Mouse (Mus musculus): Measurements from ENCODE around the gene Pkd1l2. TPM values are rescaled to one million over a fixed set of nuclear protein-coding genes. Genes with fewer than 3 reads are reported as not detected.

Pkd1l2 gene
- total RNA-seq, 1 experiment from 2014 or later = 0.85 TPM

DNA sequence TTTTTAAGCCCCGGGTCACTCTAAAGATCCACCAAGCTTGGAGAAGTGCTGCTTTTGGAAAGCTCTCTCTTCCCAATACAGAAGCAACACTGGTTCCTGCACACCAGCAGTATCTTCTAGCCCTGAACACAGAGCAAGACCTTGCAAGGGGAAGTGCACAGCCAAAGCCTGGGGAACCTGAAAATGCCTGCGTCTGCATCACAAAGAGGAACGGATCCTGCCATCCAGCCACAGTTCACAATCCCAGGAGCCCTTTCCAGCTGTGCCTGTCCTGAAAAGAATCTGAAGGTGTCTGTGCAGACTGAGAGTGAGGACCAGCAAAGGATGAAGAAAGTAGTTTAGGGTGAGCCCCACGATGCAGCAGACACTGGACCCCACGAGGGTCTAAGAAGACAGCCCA, 107.2 kb downstream of the Pkd1l2 start:
- no peak for DNase-seq

- no peak for DNase-seq
Observed at GRCm38 (mm10) chr8:116969531-116969930, 112.7 kb downstream of the Pkd1l2 start.

- no peak for DNase-seq
Observed at GRCm38 (mm10) chr8:116954415-116954814, 127.8 kb downstream of the Pkd1l2 start.

DNA sequence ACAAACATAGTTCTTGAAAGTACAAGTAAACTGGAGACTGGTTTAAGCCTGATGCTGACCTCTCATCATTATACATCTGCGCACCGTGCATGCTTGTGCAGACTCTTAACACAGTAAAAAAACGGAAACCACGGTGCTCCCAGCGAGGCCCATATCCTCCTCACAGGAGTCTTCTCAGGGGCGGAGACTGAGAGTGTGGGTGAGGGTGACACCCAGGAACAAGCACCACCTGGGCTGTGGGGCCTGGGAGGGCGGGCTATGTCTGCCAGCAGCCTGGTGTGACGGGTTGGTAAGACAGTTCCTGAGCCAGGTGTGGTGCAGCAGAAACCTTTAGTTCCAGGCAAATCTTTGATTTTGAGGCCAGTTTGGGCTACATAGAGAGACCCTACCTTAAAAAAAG, 129.8 kb downstream of the Pkd1l2 start:
- no peak for DNase-seq

- DNase-seq = no peak
Observed at GRCm38 (mm10) chr8:116951778-116952177, 130.5 kb downstream of the Pkd1l2 start.

DNA sequence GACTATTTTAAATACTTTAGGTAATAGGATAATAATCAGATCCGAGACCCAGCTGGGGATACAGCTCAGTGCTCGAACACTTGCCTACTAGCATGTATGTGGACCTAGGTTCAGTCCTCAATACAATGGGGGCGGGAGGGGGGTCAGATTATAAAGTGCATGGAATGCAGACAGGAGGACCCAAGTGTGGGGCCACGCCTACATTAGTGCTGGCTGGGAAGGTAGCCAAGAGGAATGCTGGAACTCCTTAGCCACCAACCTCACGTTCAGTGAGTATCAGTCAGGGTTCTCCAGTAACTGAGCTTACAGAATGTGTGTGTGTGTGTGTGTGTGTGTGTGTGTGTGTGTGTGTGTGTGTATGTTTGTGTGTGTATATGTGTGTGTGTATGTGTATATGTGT, 130.9 kb downstream of the Pkd1l2 start:
- peak; percentile 24 for DNase-seq

GRCm38 (mm10) chr8:116947589-116947988, 134.7 kb downstream of the Pkd1l2 start:
- DNase-seq = no peak

DNA sequence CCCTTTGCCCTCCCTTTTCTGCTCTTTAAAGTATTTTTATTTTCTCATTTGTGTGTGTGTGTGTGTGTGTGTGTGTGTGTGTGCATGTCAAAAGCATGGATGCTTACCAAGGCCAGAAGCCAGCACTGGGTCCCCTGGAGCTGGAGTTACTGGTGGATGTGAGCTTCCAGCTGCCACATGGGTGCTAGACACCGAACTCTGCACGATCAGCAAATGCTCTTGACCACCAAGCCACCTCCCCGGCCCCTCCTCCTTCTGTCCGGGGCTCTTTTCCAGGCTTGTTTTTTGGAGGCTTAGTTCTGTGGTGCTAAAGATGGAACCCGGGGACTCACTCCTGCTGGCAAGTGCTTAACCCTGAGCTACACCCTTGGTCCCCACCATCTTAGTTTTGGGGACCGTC, 135.4 kb downstream of the Pkd1l2 start:
- no peak for DNase-seq

GRCm38 (mm10) chr8:116946268-116946838, 135.9 kb downstream of the Pkd1l2 start:
- no peak for DNase-seq

Other genes with a start within 250 kb of the Pkd1l2 start
- 45.4 and 50.7 TPM in 2 replicates for gene Cmc2, start 161.0 kb downstream of the Pkd1l2 start, total RNA-seq (2021)
- gene Cenpn, start 160.7 kb downstream of the Pkd1l2 start, total RNA-seq (2021) = 6.5 and 6.9 TPM in 2 replicates
- gene Atmin, start 139.1 kb downstream of the Pkd1l2 start, total RNA-seq (2021) = 17.7 and 20.2 TPM in 2 replicates
- gene 1700030J22Rik, start 103.5 kb downstream of the Pkd1l2 start, total RNA-seq (2021) = 1.0 and 1.3 TPM in 2 replicates
- 138 and 149 TPM in 2 replicates for gene Gcsh, start 88.9 kb downstream of the Pkd1l2 start, total RNA-seq (2021)
- 0.86 and 2.4 TPM in 2 replicates for gene Bco1, start 13.4 kb upstream of the Pkd1l2 start, total RNA-seq (2021)
- 9.1 and 10.7 TPM in 2 replicates for gene Gan, start 75.7 kb upstream of the Pkd1l2 start, total RNA-seq (2021)
- gene Cmip, start 174.6 kb upstream of the Pkd1l2 start, total RNA-seq (2021) = 94.6 and 96.2 TPM in 2 replicates